Comparison of ENCODE assay signal across 9 mouse cellular contexts in the genomic region with DNA sequence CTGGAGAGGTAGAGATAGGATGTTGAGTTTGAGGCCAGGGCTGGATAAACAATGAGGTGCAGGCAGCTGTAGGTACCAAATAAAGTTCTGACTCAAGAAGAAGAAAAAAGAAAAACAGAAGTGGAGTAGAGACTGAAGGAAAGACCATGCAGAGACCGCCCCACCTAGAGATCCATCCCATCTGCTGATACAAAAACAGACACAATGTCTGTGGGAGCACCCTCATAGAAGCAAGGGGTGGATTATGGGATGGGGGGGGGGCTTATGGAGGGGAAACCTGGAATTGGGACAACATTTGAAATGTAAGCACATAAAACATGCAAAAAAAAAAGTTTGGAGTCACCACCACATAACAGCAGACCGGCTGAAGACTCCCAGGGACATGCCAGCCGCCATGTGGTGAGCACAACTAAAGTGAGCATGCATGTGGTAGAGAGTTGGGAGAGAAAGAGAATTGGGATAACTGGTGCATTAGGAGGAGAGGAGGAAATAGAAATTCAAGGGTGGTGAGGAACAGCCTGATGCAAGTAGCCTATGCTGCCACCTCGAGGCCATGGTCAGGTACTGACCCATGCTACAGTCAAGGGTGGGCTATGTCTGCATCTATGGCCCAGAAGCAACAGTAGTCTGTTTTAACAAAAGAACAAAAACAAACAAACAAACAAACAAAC.
A peak's percentile ranks its signal among the peaks of the same experiment; 100 is the strongest.
DNase-seq lines count a peak whose midpoint lies in the region; ATAC-seq and TF ChIP-seq lines count a peak whose summit lies in the region.
"Had no signal": no experiment of that assay in that cellular context is flagged by ENCODE, and none has a peak within 500 bp of the region (broad histone marks: within the 10 kb centered on the region; RNA-seq: fewer than 3 reads in every experiment).

No protein-coding gene starts in this region.

- H3K4me3 ChIP-seq in G1E (ENCODE audit: low read depth, low read length) = no peak overlapping the region
- H3K4me3 ChIP-seq in bone marrow, adult 2 months (replicated peaks; ENCODE audit: control insufficient read depth, low read depth, low read length) = no peak overlapping the region
- H3K4me3 ChIP-seq in embryonic facial prominence, embryonic 15.5 days (replicated peaks) = no peak overlapping the region
- no peak overlapping the region for H3K4me3 ChIP-seq in lung, embryonic 16.5 days (ENCODE audit: low read length)
- H3K4me3 ChIP-seq: liver, embryonic 15.5 days had no signal

- TF ChIP-seq CTCF in G1E (IDR thresholded peaks at IDR 0.05; ENCODE audit: low read depth, low read length) = peak; percentile 45; the same call in 1 of the 2 replicates
- TF ChIP-seq CTCF in bone marrow, adult 2 months (IDR thresholded peaks at IDR 0.05; ENCODE audit: control insufficient read depth, insufficient read depth, low read length) = peak; percentile 58

- no peak overlapping the region for H3K9ac ChIP-seq in embryonic facial prominence, embryonic 15.5 days
- no peak overlapping the region for H3K9ac ChIP-seq in lung, embryonic 16.5 days (ENCODE audit: low read length)
- H3K9ac ChIP-seq: liver, embryonic 15.5 days had no signal

- WGBS in bone marrow, adult 2 months = 36% methylated on average over 4 of the region's 4 CpGs
- 26% methylated on average over 4 of the region's 4 CpGs for WGBS in embryonic facial prominence, embryonic 15.5 days
- WGBS in lung, embryonic 16.5 days = 34% methylated on average over 4 of the region's 4 CpGs

- H3K36me3 ChIP-seq in G1E (replicated peaks) = no peaks in the 10 kb centered on the region
- no peaks in the 10 kb centered on the region for H3K36me3 ChIP-seq in embryonic facial prominence, embryonic 15.5 days
- no peaks in the 10 kb centered on the region for H3K36me3 ChIP-seq in lung, embryonic 16.5 days (ENCODE audit: control insufficient read depth, insufficient read depth, low read length)
- H3K36me3 ChIP-seq: liver, embryonic 15.5 days had no signal

- DNase-seq in G1E (ENCODE audit: low spot score) = no peak
- peak; percentile 73 for DNase-seq in heart, postnatal 4 days
- peak; percentile 41 to 73 for DNase-seq in layer of hippocampus, adult 18-20 months (ENCODE audit: low spot score in 2 of 2)
- peak; percentile 22 for DNase-seq in retina, adult 2 months (ENCODE audit: low read depth, low spot score)

- no peak overlapping the region for H3K27ac ChIP-seq in bone marrow, adult 2 months (ENCODE audit: control insufficient read depth, insufficient read depth, low read depth, low read length, poor library complexity)
- H3K27ac ChIP-seq in embryonic facial prominence, embryonic 15.5 days (replicated peaks) = no peak overlapping the region
- H3K27ac ChIP-seq in lung, embryonic 16.5 days (ENCODE audit: low read length) = no peak overlapping the region
- H3K27ac ChIP-seq: liver, embryonic 15.5 days had no signal

- no peaks in the 10 kb centered on the region for H3K4me1 ChIP-seq in G1E (ENCODE audit: insufficient read depth, low read depth, low read length)
- H3K4me1 ChIP-seq in bone marrow, adult 2 months (ENCODE audit: control insufficient read depth, insufficient read depth, low read length) = no peaks in the 10 kb centered on the region
- no peaks in the 10 kb centered on the region for H3K4me1 ChIP-seq in embryonic facial prominence, embryonic 15.5 days
- no peaks in the 10 kb centered on the region for H3K4me1 ChIP-seq in lung, embryonic 16.5 days (replicated peaks; ENCODE audit: control insufficient read depth, insufficient read depth, low read length)
- H3K4me1 ChIP-seq: liver, embryonic 15.5 days had no signal

- H3K9me3 ChIP-seq in G1E (replicated peaks) = no peaks in the 10 kb centered on the region
- no peaks in the 10 kb centered on the region for H3K9me3 ChIP-seq in embryonic facial prominence, embryonic 15.5 days (replicated peaks)
- H3K9me3 ChIP-seq in lung, embryonic 16.5 days (ENCODE audit: control insufficient read depth, low read length) = no peaks in the 10 kb centered on the region
- H3K9me3 ChIP-seq: liver, embryonic 15.5 days had no signal

- ATAC-seq in G1E (ENCODE audit: extremely low read depth, insufficient number of reproducible peaks, low FRiP score, poor library complexity, severe bottlenecking) = no peak
- ATAC-seq in embryonic facial prominence, embryonic 15.5 days (ENCODE audit: insufficient number of reproducible peaks, low FRiP score, low TSS enrichment, low read depth) = 0 out of 2 replicates have a peak, but pooled peaks have one; percentile 54
- ATAC-seq in lung, embryonic 16.5 days (ENCODE audit: low read depth) = peak; percentile 86
- no peak for ATAC-seq in inflammation-experienced regulatory T-cells, adult 6 months

- no peaks in the 10 kb centered on the region for H3K27me3 ChIP-seq in G1E (ENCODE audit: insufficient read depth, low read length)
- H3K27me3 ChIP-seq in embryonic facial prominence, embryonic 15.5 days = no peaks in the 10 kb centered on the region
- no peaks in the 10 kb centered on the region for H3K27me3 ChIP-seq in lung, embryonic 16.5 days (ENCODE audit: control insufficient read depth, insufficient read depth, low read depth, low read length)
- H3K27me3 ChIP-seq: liver, embryonic 15.5 days had no signal

- no peak for TF ChIP-seq POLR2A in bone marrow, adult 2 months (IDR thresholded peaks at IDR 0.05; ENCODE audit: borderline replicate concordance, control insufficient read depth, low read depth, low read length)

- H3K4me2 ChIP-seq in embryonic facial prominence, embryonic 15.5 days (replicated peaks) = no peak overlapping the region
- H3K4me2 ChIP-seq in lung, embryonic 16.5 days (ENCODE audit: low read depth, low read length) = no peak overlapping the region
- H3K4me2 ChIP-seq: liver, embryonic 15.5 days had no signal

Comparison
In these comparisons a context has a peak if more than half of its experiments do, and no peak if none do; other contexts are left out.
1. ATAC-seq: peak in embryonic facial prominence, embryonic 15.5 days (single experiment) and lung, embryonic 16.5 days (single experiment); none in G1E (single experiment) and inflammation-experienced regulatory T-cells, adult 6 months (single experiment).